Mouse (Mus musculus) hindbrain, embryonic 14.5 days (tissue): ENCODE data around the gene Gadd45g. TPM values are rescaled to one million over a fixed set of nuclear protein-coding genes. Genes with fewer than 3 reads are reported as not detected.

Experiments
- ATAC-seq: fragments of 200-750 bp; cut with Nextera tagmentation; 2 replicates; pipeline ENCODE4 v1.8.0; 2017; ENCODE audit warnings: moderate number of reproducible peaks, mild to moderate bottlenecking, moderate TSS enrichment, moderate library complexity; ENCODE audit not compliant: low FRiP score
- DNase-seq: peaks from one replicate; pipeline ENCODE4 v3.0.0-alpha.2; 2015; ENCODE audit warnings: low spot score
- H3K27ac ChIP-seq: fragments of 300-500 bp; sonication (generic); 2 replicates; pipeline ENCODE4 v1.5.1; 2014; ENCODE audit warnings: mild to moderate bottlenecking, moderate library complexity
- H3K27me3 ChIP-seq: fragments of 300-500 bp; sonication (generic); 2 replicates; pipeline ENCODE4 v1.6.1; 2014; ENCODE audit warnings: mild to moderate bottlenecking, low read length, mixed read lengths; ENCODE audit not compliant: control insufficient read depth, insufficient read depth
- H3K36me3 ChIP-seq: fragments of 300-500 bp; sonication (generic); replicated peaks from 2 replicates; pipeline ENCODE4 v1.6.1; 2014; ENCODE audit not compliant: control insufficient read depth, insufficient read depth
- H3K4me1 ChIP-seq: fragments of 300-500 bp; sonication (generic); replicated peaks from 2 replicates; pipeline ENCODE4 v1.6.1; 2014; ENCODE audit warnings: antibody characterized with exemption, low read length, mixed read lengths; ENCODE audit not compliant: control insufficient read depth, insufficient read depth
- H3K4me2 ChIP-seq: fragments of 300-500 bp; sonication (generic); replicated peaks from 2 replicates; pipeline ENCODE4 v1.6.1; 2014; ENCODE audit warnings: mild to moderate bottlenecking, moderate library complexity
- H3K4me3 ChIP-seq: fragments of 300-500 bp; sonication (generic); replicated peaks from 2 replicates; pipeline ENCODE4 v1.5.1; 2014; ENCODE audit warnings: mild to moderate bottlenecking, low read length
- H3K9ac ChIP-seq: fragments of 300-500 bp; sonication (generic); 2 replicates; pipeline ENCODE4 v1.6.1; 2014
- H3K9me3 ChIP-seq: fragments of 300-500 bp; sonication (generic); 2 replicates; pipeline ENCODE4 v1.6.1; 2016; ENCODE audit warnings: low read length; ENCODE audit not compliant: control insufficient read depth
- WGBS: fragments of 180-500 bp; shearing (Covaris S2); extraction: QIAGEN DNeasy Blood & Tissue Kit; methylation state at CpG from one replicate; pipeline ENCODE4 v1.1.7; 2014; 5-methylcytosine and 5-hydroxymethylcytosine counted together
- polyA plus RNA-seq: library from polyadenylated mRNA; unstranded; fragments of >200 nt; fragmentation: Nextera tagmentation; extraction: Ambion mirVana; gene quantifications from 2 replicates; pipeline ENCODE4 v1.2.1, GENCODE M21; 2014

Gene Gadd45g
- polyA plus RNA-seq, 1 experiment from 2014 or later, result 43.6 TPM

- no peaks in the 10 kb centered on the region for H3K36me3 ChIP-seq
- peak overlapping the region; percentile 84 for H3K27ac ChIP-seq
- H3K27me3 ChIP-seq, result peaks cover 11% of the 10 kb centered on the region
- H3K9ac ChIP-seq, result peak overlapping the region; percentile 76
- peak overlapping the region; percentile 76 for H3K4me2 ChIP-seq
- WGBS, result under 1% methylated on average over 19 of the region's 20 CpGs
- DNase-seq (no peak), ATAC-seq (no peak)
- peaks cover 34% of the 10 kb centered on the region for H3K4me1 ChIP-seq
- H3K4me3 ChIP-seq, result peak overlapping the region; percentile 42
- H3K9me3 ChIP-seq, result no peaks in the 10 kb centered on the region
Measured at GRCm38 (mm10) chr13:51848481-51849240, 2.2 kb downstream of the Gadd45g start.

- H3K9ac ChIP-seq, result peak overlapping the region; percentile 76
Measured at GRCm38 (mm10) chr13:51849241-51850033, 3.0 kb downstream of the Gadd45g start.

GRCm38 (mm10) chr13:51850565-51850964 lies 4.1 kb downstream of the Gadd45g start:
- Histone ChIP-seq H3K4me2 (no peak overlapping the region), H3K4me3 (no peak overlapping the region), H3K27me3 (peaks cover 19% of the 10 kb centered on the region; the same call in 1 of the 2 replicates), H3K9me3 (no peaks in the 10 kb centered on the region), H3K27ac (no peak overlapping the region), H3K4me1 (peaks cover 37% of the 10 kb centered on the region), H3K9ac (no peak overlapping the region), H3K36me3 (no peaks in the 10 kb centered on the region)
- ATAC-seq (no peak), DNase-seq (no peak)
- WGBS, result 69% methylated on average over 1 of the region's 1 CpGs

More at GRCm38 (mm10) chr13:51849241-51850033, 3.0 kb downstream of the Gadd45g start:
- H3K36me3 ChIP-seq, result no peaks in the 10 kb centered on the region
- peak overlapping the region; percentile 76 for H3K4me2 ChIP-seq
- WGBS, result 6% methylated on average over 25 of the region's 25 CpGs
- H3K4me3 ChIP-seq, result peak overlapping the region; percentile 42
- H3K27ac ChIP-seq, result peak overlapping the region; percentile 84
- H3K9me3 ChIP-seq, result no peaks in the 10 kb centered on the region
- DNase-seq, result peak; percentile 32
- peaks cover 7% of the 10 kb centered on the region; the same call in 1 of the 2 replicates for H3K27me3 ChIP-seq
- no peak for ATAC-seq
- peaks cover 37% of the 10 kb centered on the region for H3K4me1 ChIP-seq

GRCm38 (mm10) chr13:51852560-51853190 lies 6.2 kb downstream of the Gadd45g start:
- Histone ChIP-seq H3K4me2 (no peak overlapping the region), H3K4me1 (peaks cover 36% of the 10 kb centered on the region), H3K27ac (no peak overlapping the region), H3K9ac (no peak overlapping the region), H3K9me3 (no peaks in the 10 kb centered on the region), H3K27me3 (peaks cover 20% of the 10 kb centered on the region; the same call in 1 of the 2 replicates), H3K36me3 (no peaks in the 10 kb centered on the region), H3K4me3 (no peak overlapping the region)
- no peak for DNase-seq
- ATAC-seq, result no peak
- WGBS, result 36% methylated on average over 7 of the region's 7 CpGs

DNA sequence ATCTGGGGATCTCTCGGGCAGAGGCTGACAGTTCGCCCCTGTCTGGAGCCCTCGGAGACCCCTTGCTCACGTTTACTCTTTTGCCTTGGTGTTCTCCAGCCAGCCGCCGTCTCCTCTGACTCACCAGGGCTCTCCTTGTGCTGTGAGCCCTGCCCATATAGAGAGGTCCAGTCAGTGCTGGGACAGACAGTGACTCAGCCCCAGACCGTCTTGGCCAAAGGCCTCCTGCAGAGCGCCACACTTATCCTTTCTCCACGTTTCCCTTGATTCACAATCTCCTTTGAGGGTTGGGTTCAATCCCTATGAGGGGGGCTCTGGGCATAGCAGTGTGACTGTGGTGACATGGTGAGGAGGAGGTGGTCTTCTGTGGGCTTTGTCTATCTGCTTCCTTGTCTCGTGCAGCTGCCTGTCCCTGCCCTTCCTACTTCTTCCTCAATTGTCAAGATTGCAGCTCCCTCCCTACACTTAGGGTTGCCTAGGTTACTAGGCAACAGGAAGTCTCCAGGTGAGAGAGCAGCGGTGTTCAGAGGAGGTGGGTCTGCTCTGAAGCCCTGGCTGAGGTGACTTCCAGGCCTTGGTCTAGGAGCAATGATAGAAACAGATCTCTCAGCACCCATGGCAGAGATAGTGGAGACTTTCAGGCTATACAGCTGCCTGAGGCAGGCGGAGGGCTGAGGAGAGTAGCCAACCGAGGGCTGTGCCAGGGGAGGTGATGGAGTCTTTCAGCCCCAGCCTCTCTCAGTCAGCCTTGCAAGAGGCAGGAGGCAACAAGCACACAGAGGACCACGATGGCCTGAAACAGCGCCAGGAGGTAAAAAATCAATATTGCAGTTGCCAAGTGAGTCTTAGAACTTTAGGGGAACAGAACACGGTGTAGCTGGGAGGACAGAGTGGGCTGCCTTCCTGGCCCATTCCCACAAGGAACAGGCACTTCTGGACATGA lies 7.1 kb downstream of the Gadd45g start:
- no peak for DNase-seq
- 0 out of 2 replicates have a peak, but pooled peaks have one; percentile 24 for ATAC-seq
- Histone ChIP-seq H3K9ac (no peak overlapping the region), H3K4me3 (no peak overlapping the region), H3K9me3 (no peaks in the 10 kb centered on the region), H3K4me1 (peaks cover 27% of the 10 kb centered on the region), H3K27ac (no peak overlapping the region), H3K4me2 (no peak overlapping the region), H3K36me3 (no peaks in the 10 kb centered on the region), H3K27me3 (peaks cover 20% of the 10 kb centered on the region; the same call in 1 of the 2 replicates)
- 14% methylated on average over 16 of the region's 16 CpGs for WGBS

DNA sequence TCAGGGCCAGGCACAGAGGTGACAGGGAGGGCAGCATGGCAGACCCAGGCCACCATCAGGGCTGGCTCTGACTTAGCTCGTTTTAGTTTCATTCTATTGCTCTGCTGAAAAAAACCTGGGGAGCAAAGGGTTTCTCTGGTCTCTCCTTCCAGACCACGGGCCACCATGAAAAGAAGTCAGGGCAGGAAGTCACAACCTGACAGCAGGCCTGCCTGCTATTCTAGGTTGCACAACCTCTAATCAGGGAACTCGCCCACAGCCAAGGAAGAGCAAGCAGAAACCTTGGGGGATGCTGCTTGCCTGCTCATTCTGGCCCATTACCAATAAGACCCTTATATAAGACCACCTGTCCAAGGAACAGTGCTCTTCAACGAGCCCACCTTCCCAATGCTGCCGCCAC lies 9.1 kb downstream of the Gadd45g start:
- Histone ChIP-seq H3K27me3 (peaks cover 20% of the 10 kb centered on the region; the same call in 1 of the 2 replicates), H3K4me1 (peaks cover 14% of the 10 kb centered on the region), H3K27ac (no peak overlapping the region), H3K9me3 (no peaks in the 10 kb centered on the region), H3K4me3 (no peak overlapping the region), H3K9ac (no peak overlapping the region), H3K4me2 (no peak overlapping the region), H3K36me3 (no peaks in the 10 kb centered on the region)
- WGBS, result 84% methylated on average over 5 of the region's 5 CpGs
- ATAC-seq (no peak), DNase-seq (no peak)

GRCm38 (mm10) chr13:51857156-51857555 lies 10.7 kb downstream of the Gadd45g start:
- Histone ChIP-seq H3K9ac (no peak overlapping the region), H3K27ac (no peak overlapping the region), H3K27me3 (peaks cover 17% of the 10 kb centered on the region; the same call in 1 of the 2 replicates), H3K4me2 (no peak overlapping the region), H3K36me3 (no peaks in the 10 kb centered on the region), H3K4me3 (no peak overlapping the region), H3K9me3 (no peaks in the 10 kb centered on the region), H3K4me1 (peaks cover 14% of the 10 kb centered on the region)
- 75% methylated on average over 5 of the region's 5 CpGs for WGBS
- ATAC-seq, result no peak
- no peak for DNase-seq

GRCm38 (mm10) chr13:51858475-51858874 lies 12.0 kb downstream of the Gadd45g start:
- Histone ChIP-seq H3K9ac (no peak overlapping the region), H3K27ac (no peak overlapping the region), H3K4me3 (no peak overlapping the region), H3K4me2 (no peak overlapping the region), H3K36me3 (no peaks in the 10 kb centered on the region), H3K9me3 (no peaks in the 10 kb centered on the region), H3K4me1 (peaks cover 5% of the 10 kb centered on the region), H3K27me3 (0 out of 2 replicates have a peak, but pooled peaks cover 16% of the 10 kb centered on the region)
- WGBS, result 49% methylated on average over 4 of the region's 4 CpGs
- DNase-seq (no peak), ATAC-seq (no peak)
